Mouse (Mus musculus): ENCODE measurements at regions not wholly inside any gene's neighbourhood (a gene's known extent, or its start where the extent isn't known, plus 50 kb on each side); places are given as distances from the start of the nearest gene placed in this dataset.

- no peaks in the 10 kb centered on the region for H3K4me1 ChIP-seq (ENCODE audit: insufficient read depth, low read length)
- 63% methylated on average over 9 of the region's 9 CpGs for WGBS
- ATAC-seq (ENCODE audit: low FRiP score) (no peak), DNase-seq (ENCODE audit: low spot score) (no peak)
- H3K9me3 ChIP-seq (ENCODE audit: low read length), result no peaks in the 10 kb centered on the region
- no peaks in the 10 kb centered on the region for H3K27me3 ChIP-seq (ENCODE audit: insufficient read depth, low read length)
- H3K9ac ChIP-seq (replicated peaks; ENCODE audit: low read length, poor library complexity, severe bottlenecking), result no peak overlapping the region
- H3K27ac ChIP-seq (ENCODE audit: low read depth, low read length), result no peak overlapping the region
- H3K36me3 ChIP-seq (ENCODE audit: insufficient read depth, low read length), result no peaks in the 10 kb centered on the region
- no peak overlapping the region for H3K4me2 ChIP-seq (ENCODE audit: low read depth, low read length, poor library complexity, severe bottlenecking)
- no peak overlapping the region for H3K4me3 ChIP-seq (ENCODE audit: low read depth, low read length)
- TF ChIP-seq CTCF (IDR thresholded peaks at IDR 0.05), result no peak
Measured at GRCm38 (mm10) chr16:74732940-74733776, 321.5 kb upstream of the Robo2 start.

- no peak overlapping the region for H3K27ac ChIP-seq (ENCODE audit: low read depth, low read length)
- ATAC-seq (ENCODE audit: low FRiP score), result no peak
- H3K4me2 ChIP-seq (ENCODE audit: low read depth, low read length, poor library complexity, severe bottlenecking), result no peak overlapping the region
- H3K4me1 ChIP-seq (ENCODE audit: insufficient read depth, low read length), result no peaks in the 10 kb centered on the region
- H3K36me3 ChIP-seq (ENCODE audit: insufficient read depth, low read length), result no peaks in the 10 kb centered on the region
- H3K27me3 ChIP-seq (ENCODE audit: insufficient read depth, low read length), result no peaks in the 10 kb centered on the region
- no peak for DNase-seq (ENCODE audit: low spot score)
- TF ChIP-seq CTCF (IDR thresholded peaks at IDR 0.05), result no peak
- no peak overlapping the region for H3K9ac ChIP-seq (replicated peaks; ENCODE audit: low read length, poor library complexity, severe bottlenecking)
- no peaks in the 10 kb centered on the region for H3K9me3 ChIP-seq (ENCODE audit: low read length)
- no peak overlapping the region for H3K4me3 ChIP-seq (ENCODE audit: low read depth, low read length)
- WGBS, result 88% methylated on average over 3 of the region's 3 CpGs
Measured at GRCm38 (mm10) chr16:74730169-74730794, 318.7 kb upstream of the Robo2 start.

GRCm38 (mm10) chr16:74723217-74723616 is 311.6 kb upstream of the Robo2 start:
- ATAC-seq (ENCODE audit: low FRiP score), result no peak
- H3K27ac ChIP-seq (ENCODE audit: low read depth, low read length), result no peak overlapping the region
- 47% methylated on average over 1 of the region's 1 CpGs for WGBS

GRCm38 (mm10) chr16:74718154-74718553 is 306.5 kb upstream of the Robo2 start:
- DNase-seq (ENCODE audit: low spot score) (no peak), ATAC-seq (ENCODE audit: low FRiP score) (no peak)
- H3K27ac ChIP-seq (ENCODE audit: low read depth, low read length), result no peak overlapping the region
- H3K4me3 ChIP-seq (ENCODE audit: low read depth, low read length), result no peak overlapping the region
- TF ChIP-seq CTCF (IDR thresholded peaks at IDR 0.05), result no peak
- no peak overlapping the region for H3K4me2 ChIP-seq (ENCODE audit: low read depth, low read length, poor library complexity, severe bottlenecking)
- H3K9ac ChIP-seq (replicated peaks; ENCODE audit: low read length, poor library complexity, severe bottlenecking), result no peak overlapping the region
- WGBS, result 95% methylated on average over 2 of the region's 2 CpGs
- H3K36me3 ChIP-seq (ENCODE audit: insufficient read depth, low read length), result no peaks in the 10 kb centered on the region
- no peaks in the 10 kb centered on the region for H3K4me1 ChIP-seq (ENCODE audit: insufficient read depth, low read length)
- H3K27me3 ChIP-seq (ENCODE audit: insufficient read depth, low read length), result no peaks in the 10 kb centered on the region
- H3K9me3 ChIP-seq (ENCODE audit: low read length), result no peaks in the 10 kb centered on the region

More at GRCm38 (mm10) chr16:74723217-74723616, 311.6 kb upstream of the Robo2 start:
- no peak overlapping the region for H3K9ac ChIP-seq (replicated peaks; ENCODE audit: low read length, poor library complexity, severe bottlenecking)
- H3K36me3 ChIP-seq (ENCODE audit: insufficient read depth, low read length), result no peaks in the 10 kb centered on the region
- TF ChIP-seq CTCF (IDR thresholded peaks at IDR 0.05), result no peak
- H3K9me3 ChIP-seq (ENCODE audit: low read length), result no peaks in the 10 kb centered on the region
- H3K4me3 ChIP-seq (ENCODE audit: low read depth, low read length), result no peak overlapping the region
- no peak for DNase-seq (ENCODE audit: low spot score)
- no peaks in the 10 kb centered on the region for H3K27me3 ChIP-seq (ENCODE audit: insufficient read depth, low read length)
- no peaks in the 10 kb centered on the region for H3K4me1 ChIP-seq (ENCODE audit: insufficient read depth, low read length)
- no peak overlapping the region for H3K4me2 ChIP-seq (ENCODE audit: low read depth, low read length, poor library complexity, severe bottlenecking)

GRCm38 (mm10) chr16:74717622-74718021 is 306.0 kb upstream of the Robo2 start:
- Histone ChIP-seq H3K4me2 (ENCODE audit: low read depth, low read length, poor library complexity, severe bottlenecking) (no peak overlapping the region), H3K4me1 (ENCODE audit: insufficient read depth, low read length) (no peaks in the 10 kb centered on the region), H3K27me3 (ENCODE audit: insufficient read depth, low read length) (no peaks in the 10 kb centered on the region), H3K9me3 (ENCODE audit: low read length) (no peaks in the 10 kb centered on the region), H3K27ac (ENCODE audit: low read depth, low read length) (no peak overlapping the region), H3K36me3 (ENCODE audit: insufficient read depth, low read length) (no peaks in the 10 kb centered on the region), H3K4me3 (ENCODE audit: low read depth, low read length) (no peak overlapping the region), H3K9ac (replicated peaks; ENCODE audit: low read length, poor library complexity, severe bottlenecking) (no peak overlapping the region)
- DNase-seq (ENCODE audit: low spot score), result no peak
- no peak for ATAC-seq (ENCODE audit: low FRiP score)
- WGBS, result 87% methylated on average over 1 of the region's 1 CpGs
- no peak for TF ChIP-seq CTCF (IDR thresholded peaks at IDR 0.05)

- Histone ChIP-seq H3K4me3 (ENCODE audit: low read depth, low read length) (no peak overlapping the region), H3K27me3 (ENCODE audit: insufficient read depth, low read length) (no peaks in the 10 kb centered on the region), H3K9ac (replicated peaks; ENCODE audit: low read length, poor library complexity, severe bottlenecking) (no peak overlapping the region), H3K9me3 (ENCODE audit: low read length) (no peaks in the 10 kb centered on the region), H3K4me2 (ENCODE audit: low read depth, low read length, poor library complexity, severe bottlenecking) (no peak overlapping the region), H3K27ac (ENCODE audit: low read depth, low read length) (no peak overlapping the region), H3K36me3 (ENCODE audit: insufficient read depth, low read length) (no peaks in the 10 kb centered on the region), H3K4me1 (ENCODE audit: insufficient read depth, low read length) (no peaks in the 10 kb centered on the region)
- no peak for DNase-seq (ENCODE audit: low spot score)
- no peak for ATAC-seq (ENCODE audit: low FRiP score)
- TF ChIP-seq CTCF (IDR thresholded peaks at IDR 0.05), result no peak
- 71% methylated on average over 1 of the region's 1 CpGs for WGBS
Measured at GRCm38 (mm10) chr16:74714950-74715349, 303.3 kb upstream of the Robo2 start.

Measured in midbrain, postnatal 0 days (tissue).